ENCODE assay signal across 19 mouse cellular contexts in genomic region chr12:116896651-116897050, GRCm38 (mm10).
DNase-seq lines count a peak whose midpoint lies in the region; TF ChIP-seq lines count a peak whose summit lies in the region.
"Had no signal": no experiment of that assay in that cellular context is flagged by ENCODE, and none has a peak within 500 bp of the region (broad histone marks: within the 10 kb centered on the region; RNA-seq: fewer than 3 reads in every experiment).

No protein-coding gene starts in this region.

- TF ChIP-seq POLR2A in CH12.LX (IDR thresholded peaks at IDR 0.05; ENCODE audit: low read depth, low read length): no peak

- dilution Hi-C loops in CH12.LX (cut with MboI; ENCODE audit: extremely low pct_ligation_motif_present, extremely low pct_unique_long_range_greater_than_20kb, low sequenced_read_pairs): no loop called here

- H3K9me3 ChIP-seq in CH12.LX (replicated peaks; ENCODE audit: low read length): no peaks in the 10 kb centered on the region
- H3K9me3 ChIP-seq in ES-E14 (ENCODE audit: control insufficient read depth, insufficient read depth, low read depth, low read length): no peaks in the 10 kb centered on the region
- H3K9me3 ChIP-seq: embryonic facial prominence, embryonic 13.5 days; embryonic facial prominence, embryonic 15.5 days; forebrain, embryonic 10.5 days; forebrain, embryonic 12.5 days had no signal

- H3K36me3 ChIP-seq in CH12.LX (replicated peaks in 1 of 2; ENCODE audit: control insufficient read depth in 1 of 2, insufficient read depth in 1 of 2, low read length in 1 of 2) (no peaks in the 10 kb centered on the region), ES-E14 (ENCODE audit: control insufficient read depth, insufficient read depth, low read length, poor library complexity, severe bottlenecking) (no peaks in the 10 kb centered on the region)
- H3K36me3 ChIP-seq: embryonic facial prominence, embryonic 13.5 days; embryonic facial prominence, embryonic 15.5 days; forebrain, embryonic 10.5 days; forebrain, embryonic 12.5 days had no signal

- H3K9ac ChIP-seq in CH12.LX (ENCODE audit: insufficient read depth, low read depth): no peak overlapping the region
- no peak overlapping the region for H3K9ac ChIP-seq in ES-E14 (ENCODE audit: insufficient read depth, low read depth, low read length, poor library complexity, severe bottlenecking)
- H3K9ac ChIP-seq: embryonic facial prominence, embryonic 13.5 days; embryonic facial prominence, embryonic 15.5 days; forebrain, embryonic 12.5 days had no signal

- no peaks in the 10 kb centered on the region for H3K79me2 ChIP-seq in CH12.LX (replicated peaks; ENCODE audit: control insufficient read depth, extremely low read depth, insufficient read depth, poor library complexity, severe bottlenecking)

- TF ChIP-seq EP300 in CH12.LX (IDR thresholded peaks at IDR 0.05; ENCODE audit: low read length): no peak

- H3K4me3 ChIP-seq in CH12.LX (replicated peaks in 1 of 3; ENCODE audit: low read depth in 2 of 3, low read length in 2 of 3, poor library complexity in 1 of 3): no peak overlapping the region
- no peak overlapping the region for H3K4me3 ChIP-seq in ES-E14 (ENCODE audit: insufficient read depth in 1 of 2, low read depth in 1 of 2, low read length in 2 of 2, poor library complexity in 1 of 2, severe bottlenecking in 1 of 2)
- H3K4me3 ChIP-seq: embryonic facial prominence, embryonic 13.5 days; embryonic facial prominence, embryonic 15.5 days; erythroblast, embryonic 14.5 days; forebrain, embryonic 10.5 days; forebrain, embryonic 12.5 days had no signal

- in situ Hi-C loops in CH12.LX (cut with MboI; ENCODE audit: low pct_ligation_motif_present, low pct_unique_long_range_greater_than_20kb, low sequenced_read_pairs): no loop called here
- in situ Hi-C loops in ES-E14 (cut with MboI; ENCODE audit: low sequenced_read_pairs in 2 of 2, unreplicated experiment in 2 of 2): no loop called here

- no peak overlapping the region for H3K4me2 ChIP-seq in CH12.LX (ENCODE audit: insufficient read depth, low read depth, poor library complexity, severe bottlenecking)
- H3K4me2 ChIP-seq: embryonic facial prominence, embryonic 13.5 days; embryonic facial prominence, embryonic 15.5 days; forebrain, embryonic 12.5 days had no signal

- no peak for TF ChIP-seq CTCF in CH12.LX (conservative IDR thresholded peaks at IDR 0.05 in 1 of 2, IDR thresholded peaks at IDR 0.05 in 1 of 2; ENCODE audit: low read depth in 2 of 2, low read length in 2 of 2)

- TF ChIP-seq RAD21 in CH12.LX (IDR thresholded peaks at IDR 0.05; ENCODE audit: low read depth, low read length): no peak

- DNase-seq in CH12.LX (ENCODE audit: extremely low read depth) (peak; percentile 1), ES-E14 (ENCODE audit: low read depth, low spot score) (peak; percentile 29), ZHBTc4 (ENCODE audit: low read depth, low spot score) (peak; percentile 57)
- no peak for DNase-seq in embryo, embryonic 11 days
- DNase-seq in right cerebral cortex, postnatal 10 days (ENCODE audit: low spot score in 2 of 2): no peak
- DNase-seq: adrenal gland, adult 2 months; adrenal gland, postnatal 10 days; adrenal gland, postnatal 25 days; B cell, adult 2 months; cerebellum, adult 11 months; cerebellum, adult 18-20 months; cerebellum, adult 9-10 months; cerebellum, postnatal 10 days; cerebellum, postnatal 25 days had no signal

- H3K27me3 ChIP-seq in CH12.LX (replicated peaks): peaks cover 16% of the 10 kb centered on the region
- H3K27me3 ChIP-seq: embryonic facial prominence, embryonic 13.5 days; embryonic facial prominence, embryonic 15.5 days; forebrain, embryonic 12.5 days had no signal

- H3K27ac ChIP-seq in CH12.LX (ENCODE audit: insufficient read depth, low read depth): no peak overlapping the region
- H3K27ac ChIP-seq in ES-E14 (ENCODE audit: insufficient read depth, low read depth, low read length, poor library complexity, severe bottlenecking): no peak overlapping the region
- H3K27ac ChIP-seq: embryonic facial prominence, embryonic 13.5 days; embryonic facial prominence, embryonic 15.5 days; forebrain, embryonic 10.5 days; forebrain, embryonic 12.5 days had no signal

- H3K4me1 ChIP-seq in CH12.LX (ENCODE audit: control insufficient read depth in 1 of 2, insufficient read depth in 2 of 2) (peaks cover 8 to 9% of the 10 kb centered on the region in 2 experiments), ES-E14 (ENCODE audit: control insufficient read depth in 2 of 2, insufficient read depth in 2 of 2, low read length in 2 of 2, poor library complexity in 1 of 2) (no peaks in the 10 kb centered on the region; a peak in 1 of 4 replicates)
- H3K4me1 ChIP-seq: embryonic facial prominence, embryonic 13.5 days; embryonic facial prominence, embryonic 15.5 days had no signal

TF ChIP-seq in CH12.LX, 34 proteins besides CTCF, POLR2A, EP300 and RAD21:
- TF ChIP-seq MEF2A (IDR thresholded peaks at IDR 0.05; ENCODE audit: borderline replicate concordance, low read depth, low read length): no peak
- no peak for TF ChIP-seq ETS1 (conservative IDR thresholded peaks at IDR 0.05; ENCODE audit: low read depth, low read length)
TF ChIP-seq in CH12.LX: peak in this region for 0.

TF ChIP-seq in ES-E14, 5 proteins besides CTCF, POLR2A, EP300 and RAD21:
- TF ChIP-seq MAFK (IDR thresholded peaks at IDR 0.05; ENCODE audit: insufficient read depth, low read depth, low read length) (no peak), ZNF384 (IDR thresholded peaks at IDR 0.05; ENCODE audit: low read depth, low read length) (no peak), HCFC1 (IDR thresholded peaks at IDR 0.05; ENCODE audit: borderline replicate concordance, insufficient read depth, low read length) (no peak), CHD2 (IDR thresholded peaks at IDR 0.05; ENCODE audit: low read depth, low read length) (no peak), ZC3H11A (IDR thresholded peaks at IDR 0.05; ENCODE audit: borderline replicate concordance, low read depth, low read length) (no peak)

Comparison
In these comparisons a context has a peak if more than half of its experiments do, and no peak if none do; other contexts are left out.
1. DNase-seq: peak in CH12.LX (single experiment), ES-E14 (single experiment) and ZHBTc4 (single experiment); none in embryo, embryonic 11 days (single experiment) and right cerebral cortex, postnatal 10 days (0 of 2).